Mouse (Mus musculus) midbrain, embryonic 11.5 days (tissue): ENCODE data around the gene Hs2st1. TPM values are rescaled to one million over a fixed set of nuclear protein-coding genes. Genes with fewer than 3 reads are reported as not detected.
A peak's percentile ranks its signal among the peaks of the same experiment; 100 is the strongest.
"Not testable (repeated sequence)": the region's sequence is repeated elsewhere in the genome, so short reads cannot be mapped to it uniquely, and the experiment has no call there.

Experiments used
- ATAC-seq: fragments of 200-750 bp; cut with Nextera tagmentation; 2 replicates; pipeline ENCODE4 v1.8.0; 2017; ENCODE audit warnings: moderate TSS enrichment, moderate library complexity; ENCODE audit not compliant: low FRiP score
- DNase-seq: peaks from one replicate; pipeline ENCODE4 v3.0.0; 2015; ENCODE audit warnings: low spot score; ENCODE audit errors: missing footprints
- H3K27ac ChIP-seq: fragments of 300-500 bp; sonication (generic); 2 replicates; pipeline ENCODE4 v1.5.1; 2014; ENCODE audit warnings: low read depth, low read length
- H3K27me3 ChIP-seq: fragments of 300-500 bp; sonication (generic); 2 replicates; pipeline ENCODE4 v1.6.1; 2014; ENCODE audit warnings: mild to moderate bottlenecking, low read length, moderate library complexity, mixed read lengths; ENCODE audit not compliant: control insufficient read depth, insufficient read depth
- H3K36me3 ChIP-seq: fragments of 300-500 bp; sonication (generic); 2 replicates; pipeline ENCODE4 v1.6.1; 2014; ENCODE audit warnings: mild to moderate bottlenecking, low read length, moderate library complexity, mixed read lengths; ENCODE audit not compliant: control insufficient read depth, insufficient read depth
- H3K4me1 ChIP-seq: fragments of 300-500 bp; sonication (generic); 2 replicates; pipeline ENCODE4 v1.6.1; 2014; ENCODE audit warnings: low read length; ENCODE audit not compliant: control insufficient read depth, insufficient read depth
- H3K4me2 ChIP-seq: fragments of 300-500 bp; sonication (generic); 2 replicates; pipeline ENCODE4 v1.6.1; 2014; ENCODE audit warnings: mild to moderate bottlenecking, moderate library complexity
- H3K4me3 ChIP-seq: fragments of 300-500 bp; sonication (generic); 2 replicates; pipeline ENCODE4 v1.5.1; 2014; ENCODE audit warnings: low read depth, low read length
- H3K9ac ChIP-seq: fragments of 300-500 bp; sonication (generic); 2 replicates; pipeline ENCODE4 v1.6.1; 2014; ENCODE audit warnings: low read length
- H3K9me3 ChIP-seq: fragments of 300-500 bp; sonication (generic); 2 replicates; pipeline ENCODE4 v1.6.1; 2016; ENCODE audit warnings: low read length; ENCODE audit not compliant: control insufficient read depth
- WGBS: fragments of 180-500 bp; shearing (Covaris S2); extraction: QIAGEN DNeasy Blood & Tissue Kit; methylation state at CpG from one replicate; pipeline ENCODE4 v1.1.7; 2014; 5-methylcytosine and 5-hydroxymethylcytosine counted together
- polyA plus RNA-seq: library from polyadenylated mRNA; unstranded; fragments of >200 nt; fragmentation: Nextera tagmentation; extraction: Ambion mirVana; gene quantifications from 2 replicates; pipeline ENCODE4 v1.2.1, GENCODE M21; 2014

The Hs2st1 gene
- polyA plus RNA-seq, 1 experiment from 2014 or later: 16.5 TPM

- H3K9ac ChIP-seq: no peak overlapping the region
- H3K27me3 ChIP-seq: no peaks in the 10 kb centered on the region
- DNase-seq (no peak), ATAC-seq (no peak)
- no peaks in the 10 kb centered on the region for H3K4me1 ChIP-seq
- H3K27ac ChIP-seq: no peak overlapping the region
- 50% methylated on average over 5 of the region's 5 CpGs for WGBS
- H3K36me3 ChIP-seq: no peaks in the 10 kb centered on the region
- no peak overlapping the region for H3K4me2 ChIP-seq
- H3K9me3 ChIP-seq: no peaks in the 10 kb centered on the region
- H3K4me3 ChIP-seq: no peak overlapping the region
Observed at GRCm38 (mm10) chr3:144610759-144611158, 40.8 kb upstream of the Hs2st1 start.

GRCm38 (mm10) chr3:144608090-144608489, 38.1 kb upstream of the Hs2st1 start:
- no peak for DNase-seq
- no peak overlapping the region for H3K9ac ChIP-seq
- no peak overlapping the region for H3K4me2 ChIP-seq
- no peak overlapping the region for H3K4me3 ChIP-seq
- H3K27me3 ChIP-seq: no peaks in the 10 kb centered on the region
- H3K4me1 ChIP-seq: no peaks in the 10 kb centered on the region
- H3K36me3 ChIP-seq: no peaks in the 10 kb centered on the region
- no peak for ATAC-seq
- no peak overlapping the region for H3K27ac ChIP-seq
- no peaks in the 10 kb centered on the region for H3K9me3 ChIP-seq
- WGBS: 92% methylated on average over 5 of the region's 5 CpGs

- H3K27ac ChIP-seq: no peak overlapping the region
- 76% methylated on average over 4 of the region's 4 CpGs for WGBS
- H3K9ac ChIP-seq: no peak overlapping the region
- no peak overlapping the region for H3K4me3 ChIP-seq
- H3K9me3 ChIP-seq: no peaks in the 10 kb centered on the region
- no peak for ATAC-seq
- H3K27me3 ChIP-seq: no peaks in the 10 kb centered on the region
- no peak overlapping the region for H3K4me2 ChIP-seq
- no peaks in the 10 kb centered on the region for H3K36me3 ChIP-seq
- no peak for DNase-seq
- H3K4me1 ChIP-seq: no peaks in the 10 kb centered on the region
Observed at GRCm38 (mm10) chr3:144606449-144606848, 36.5 kb upstream of the Hs2st1 start.

GRCm38 (mm10) chr3:144605811-144606210, 35.8 kb upstream of the Hs2st1 start:
- H3K27me3 ChIP-seq, H3K27ac ChIP-seq, H3K4me2 ChIP-seq, DNase-seq, H3K4me1 ChIP-seq, ATAC-seq, H3K36me3 ChIP-seq, H3K9ac ChIP-seq, H3K9me3 ChIP-seq, H3K4me3 ChIP-seq: not testable (repeated sequence)
- 66% methylated on average over 7 of the region's 7 CpGs for WGBS

GRCm38 (mm10) chr3:144604205-144604604, 34.2 kb upstream of the Hs2st1 start:
- DNase-seq: no peak
- Histone ChIP-seq H3K4me3 (no peak overlapping the region), H3K4me2 (no peak overlapping the region), H3K4me1 (no peaks in the 10 kb centered on the region), H3K9ac (no peak overlapping the region), H3K27ac (no peak overlapping the region), H3K9me3 (no peaks in the 10 kb centered on the region), H3K27me3 (no peaks in the 10 kb centered on the region), H3K36me3 (no peaks in the 10 kb centered on the region)
- 86% methylated on average over 7 of the region's 7 CpGs for WGBS
- no peak for ATAC-seq

DNA sequence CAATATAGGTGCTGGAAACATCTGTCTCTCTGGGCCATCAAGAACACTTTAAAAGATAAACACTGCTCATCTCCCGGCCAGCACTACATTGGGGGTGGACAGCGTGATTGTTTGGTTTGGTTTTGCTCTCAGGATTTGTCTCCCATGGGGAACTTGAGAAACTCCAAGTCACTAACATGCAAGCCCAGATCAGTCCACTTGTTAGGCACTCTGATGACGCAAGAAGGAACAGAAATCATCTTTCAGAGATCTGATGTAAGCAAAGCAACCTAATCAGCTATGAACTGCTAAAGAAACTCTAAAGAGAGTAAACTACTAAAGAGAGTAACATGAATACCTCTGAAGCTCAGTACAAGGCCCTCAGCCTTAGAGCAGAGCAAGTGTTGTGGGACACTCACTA, 33.6 kb upstream of the Hs2st1 start:
- Histone ChIP-seq H3K36me3 (no peaks in the 10 kb centered on the region), H3K4me1 (no peaks in the 10 kb centered on the region), H3K27ac (no peak overlapping the region), H3K9me3 (no peaks in the 10 kb centered on the region), H3K4me2 (no peak overlapping the region), H3K4me3 (no peak overlapping the region), H3K27me3 (no peaks in the 10 kb centered on the region), H3K9ac (no peak overlapping the region)
- 91% methylated on average over 3 of the region's 3 CpGs for WGBS
- ATAC-seq: no peak
- peak; percentile 31 for DNase-seq

DNA sequence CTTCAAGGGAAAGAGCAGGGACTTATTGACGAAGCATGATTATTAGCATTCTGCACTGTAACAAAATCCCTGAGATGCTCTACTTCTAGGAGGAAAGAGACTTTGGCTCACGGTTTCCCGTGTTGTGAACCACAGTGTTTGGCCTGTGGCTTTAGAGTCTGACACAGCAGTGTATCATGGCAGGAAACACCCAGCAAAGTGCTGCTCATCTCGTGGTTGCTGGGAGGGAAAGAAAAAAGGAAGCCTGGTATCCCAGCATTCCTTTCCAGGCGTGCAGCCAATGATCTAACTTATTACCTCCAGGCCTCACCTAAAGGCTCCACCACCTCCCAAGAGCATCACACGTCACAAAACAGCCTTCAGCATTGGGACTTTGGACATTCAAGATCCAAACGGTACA, 32.8 kb upstream of the Hs2st1 start:
- H3K9ac ChIP-seq: no peak overlapping the region
- ATAC-seq (no peak), DNase-seq (peak; percentile 51)
- 86% methylated on average over 7 of the region's 7 CpGs for WGBS
- H3K4me3 ChIP-seq: no peak overlapping the region
- H3K27ac ChIP-seq: no peak overlapping the region
- H3K4me1 ChIP-seq: no peaks in the 10 kb centered on the region; the same call in 1 of the 2 replicates
- H3K36me3 ChIP-seq: no peaks in the 10 kb centered on the region
- H3K27me3 ChIP-seq: no peaks in the 10 kb centered on the region
- H3K4me2 ChIP-seq: no peak overlapping the region
- no peaks in the 10 kb centered on the region for H3K9me3 ChIP-seq

GRCm38 (mm10) chr3:144602413-144602812, 32.4 kb upstream of the Hs2st1 start:
- 75% methylated on average over 4 of the region's 4 CpGs for WGBS
- Histone ChIP-seq H3K4me2 (no peak overlapping the region), H3K9me3 (no peaks in the 10 kb centered on the region), H3K4me1 (no peaks in the 10 kb centered on the region; the same call in 1 of the 2 replicates), H3K36me3 (no peaks in the 10 kb centered on the region), H3K27me3 (no peaks in the 10 kb centered on the region), H3K4me3 (no peak overlapping the region), H3K27ac (no peak overlapping the region), H3K9ac (no peak overlapping the region)
- ATAC-seq (no peak), DNase-seq (peak; percentile 53)

DNA sequence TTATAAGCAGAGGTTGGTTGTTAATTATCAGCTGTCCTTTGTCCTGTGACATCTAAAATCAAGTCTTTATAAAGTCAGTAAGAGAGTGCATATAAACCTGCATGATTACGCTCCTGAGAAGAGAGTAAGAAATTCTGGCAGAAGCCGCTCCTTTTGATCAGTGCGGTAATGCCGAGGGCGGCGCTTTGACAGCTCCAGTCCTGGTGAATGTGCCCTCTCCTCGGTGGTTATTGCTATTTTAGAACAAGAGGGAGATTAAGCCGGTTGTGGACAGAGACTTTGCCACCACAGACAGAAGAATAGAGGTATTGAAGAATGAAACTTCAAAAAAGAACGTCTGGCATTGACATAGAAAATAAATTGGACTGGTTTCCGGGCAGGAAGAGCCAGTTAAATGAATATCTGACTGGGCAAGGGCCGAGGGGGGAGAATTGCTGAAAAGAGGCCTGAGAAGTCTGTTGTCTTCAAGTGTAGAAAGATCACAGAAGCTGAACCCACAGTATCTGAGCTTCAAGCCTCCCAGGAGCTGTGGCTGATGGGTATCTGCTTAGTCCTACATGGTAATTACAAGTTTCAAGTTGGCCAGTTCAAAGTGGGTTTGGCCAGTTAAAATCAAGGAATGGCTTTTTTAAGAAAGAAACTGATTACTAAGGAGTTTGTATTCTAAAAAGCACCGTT, 27.9 kb upstream of the Hs2st1 start:
- Histone ChIP-seq H3K27me3 (no peaks in the 10 kb centered on the region), H3K4me2 (no peak overlapping the region), H3K36me3 (no peaks in the 10 kb centered on the region), H3K27ac (no peak overlapping the region), H3K4me3 (no peak overlapping the region), H3K9me3 (no peaks in the 10 kb centered on the region), H3K9ac (no peak overlapping the region), H3K4me1 (peaks cover 3% of the 10 kb centered on the region)
- ATAC-seq (peak; percentile 58), DNase-seq (peak; percentile 56)
- WGBS: 55% methylated on average over 12 of the region's 12 CpGs
